Mouse (Mus musculus) thymus, postnatal 36 days (tissue): ENCODE measurements around the gene Gm10912.
"Not testable (repeated sequence)": the region's sequence is repeated elsewhere in the genome, so short reads cannot be mapped to it uniquely, and the experiment has no call there.

Experiments used
- DNase-seq, 2 experiments: peaks; one replicate each; pipeline ENCODE4 v3.0.0; 2022; ENCODE audit warnings: mixed read lengths in 2 of 2

The Gm10912 gene

GRCm38 (mm10) chr2:104069704-104070185, 4.1 kb downstream of the Gm10912 start, which contains the start of gene Cd59b:
TSS of gene Cd59b (plus strand) at chr2:104069849.
- peak; percentile 33 to 49 for DNase-seq

DNA sequence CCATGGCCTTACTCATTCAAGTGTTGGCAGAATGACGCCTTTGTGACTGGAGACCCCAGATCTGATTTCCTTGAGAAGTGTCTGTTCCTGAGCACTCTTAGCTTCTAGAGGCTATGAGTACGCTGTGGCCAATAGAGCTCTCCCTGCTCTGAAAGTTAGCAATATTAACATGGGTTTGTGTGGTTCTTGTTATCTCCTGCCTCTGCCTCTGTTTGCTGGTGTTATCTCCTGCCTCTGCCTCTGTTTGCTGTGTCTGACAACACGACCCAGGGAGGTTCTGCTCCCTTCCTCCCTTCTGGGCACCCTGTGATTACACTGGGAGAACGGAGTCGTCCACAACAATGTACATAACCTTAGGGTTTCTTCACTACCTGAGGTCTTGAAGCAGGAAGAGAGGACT, 12.7 kb downstream of the Gm10912 start:
- not testable (repeated sequence) for DNase-seq

GRCm38 (mm10) chr2:104081436-104082050, 15.9 kb downstream of the Gm10912 start:
- not testable (repeated sequence) for DNase-seq

- DNase-seq: no peak
Observed at GRCm38 (mm10) chr2:104082474-104082873, 16.8 kb downstream of the Gm10912 start.

DNA sequence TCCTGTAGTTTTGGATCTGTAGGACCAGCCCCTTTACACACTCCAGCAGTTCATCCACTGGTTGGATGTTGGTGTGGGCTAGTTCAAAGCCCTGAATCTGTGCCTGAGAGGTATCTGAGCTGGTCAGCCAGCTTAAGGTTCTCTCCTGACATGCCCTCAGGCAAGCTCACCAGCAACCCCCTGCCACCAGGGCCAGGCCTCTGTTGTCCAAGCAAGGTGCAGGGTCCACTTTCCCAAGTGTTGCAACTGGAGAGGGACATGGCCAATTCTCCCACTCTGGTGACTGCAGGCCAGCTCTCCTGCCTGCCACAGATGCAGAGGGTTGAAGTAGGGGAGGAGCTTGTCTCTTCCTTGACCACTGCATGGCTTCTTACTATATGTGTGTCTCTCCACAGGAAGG, 18.4 kb downstream of the Gm10912 start:
- not testable (repeated sequence) for DNase-seq

- not testable (repeated sequence) for DNase-seq
Observed at GRCm38 (mm10) chr2:104087562-104087961, 21.9 kb downstream of the Gm10912 start.

GRCm38 (mm10) chr2:104093305-104093704, 27.7 kb downstream of the Gm10912 start:
- DNase-seq: no peak

- peak; percentile 26 to 34 for DNase-seq
Observed at GRCm38 (mm10) chr2:104095741-104096213, 30.2 kb downstream of the Gm10912 start, which contains the start of gene Cd59a. TSS of gene Cd59a (plus strand) at chr2:104095801.

- DNase-seq: no peak
Observed at GRCm38 (mm10) chr2:104096256-104096655, 30.6 kb downstream of the Gm10912 start.

- not testable (repeated sequence) for DNase-seq
Observed at GRCm38 (mm10) chr2:104096796-104097195, 31.2 kb downstream of the Gm10912 start.

DNA sequence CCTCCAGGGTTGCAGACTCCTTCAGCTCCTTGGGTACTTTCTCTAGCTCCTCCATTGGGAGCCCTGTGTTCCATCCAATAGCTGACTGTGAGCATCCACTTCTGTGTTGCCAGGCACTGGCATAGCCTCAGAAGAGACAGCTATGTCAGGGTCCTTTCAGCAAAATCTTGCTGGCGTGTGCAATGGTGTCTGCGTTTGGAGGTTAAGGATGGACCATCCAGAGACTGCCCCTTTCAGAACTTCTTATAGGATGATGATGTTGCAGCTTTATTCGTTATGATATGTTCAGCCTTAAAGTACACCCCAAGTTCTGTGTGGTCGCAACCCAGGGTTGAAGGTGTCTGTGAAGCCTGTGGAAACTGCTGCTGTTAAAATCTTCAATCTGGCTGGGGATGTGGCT, 31.8 kb downstream of the Gm10912 start:
- DNase-seq: not testable (repeated sequence)

GRCm38 (mm10) chr2:104098529-104099230, 33.1 kb downstream of the Gm10912 start:
- DNase-seq: no peak

DNA sequence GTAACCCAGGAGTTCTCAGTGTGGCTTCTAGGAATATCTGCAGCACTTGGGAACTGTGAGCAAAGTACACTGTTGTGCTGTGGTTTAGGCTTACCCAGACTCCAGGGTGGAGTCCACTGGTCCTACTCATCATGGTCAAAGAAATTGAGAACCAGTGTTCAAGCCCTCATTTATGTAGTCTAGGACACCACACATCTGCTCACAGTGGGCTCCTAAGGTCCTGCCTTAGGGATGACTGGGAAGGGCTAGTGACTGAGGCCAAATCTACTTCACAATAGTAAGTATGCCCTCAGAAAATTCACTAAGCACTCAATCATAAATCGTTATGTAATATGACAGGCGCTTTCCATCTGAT, 33.6 kb downstream of the Gm10912 start:
- DNase-seq: no peak

GRCm38 (mm10) chr2:104099946-104100345, 34.3 kb downstream of the Gm10912 start:
- no peak for DNase-seq

GRCm38 (mm10) chr2:104104800-104105199, 39.2 kb downstream of the Gm10912 start:
- DNase-seq: no peak

- DNase-seq: not testable (repeated sequence)
Observed at GRCm38 (mm10) chr2:104109021-104109420, 43.4 kb downstream of the Gm10912 start.

- DNase-seq: no peak
Observed at GRCm38 (mm10) chr2:104109528-104109927, 43.9 kb downstream of the Gm10912 start.

- DNase-seq: no peak
Observed at GRCm38 (mm10) chr2:104110031-104110430, 44.4 kb downstream of the Gm10912 start.

DNA sequence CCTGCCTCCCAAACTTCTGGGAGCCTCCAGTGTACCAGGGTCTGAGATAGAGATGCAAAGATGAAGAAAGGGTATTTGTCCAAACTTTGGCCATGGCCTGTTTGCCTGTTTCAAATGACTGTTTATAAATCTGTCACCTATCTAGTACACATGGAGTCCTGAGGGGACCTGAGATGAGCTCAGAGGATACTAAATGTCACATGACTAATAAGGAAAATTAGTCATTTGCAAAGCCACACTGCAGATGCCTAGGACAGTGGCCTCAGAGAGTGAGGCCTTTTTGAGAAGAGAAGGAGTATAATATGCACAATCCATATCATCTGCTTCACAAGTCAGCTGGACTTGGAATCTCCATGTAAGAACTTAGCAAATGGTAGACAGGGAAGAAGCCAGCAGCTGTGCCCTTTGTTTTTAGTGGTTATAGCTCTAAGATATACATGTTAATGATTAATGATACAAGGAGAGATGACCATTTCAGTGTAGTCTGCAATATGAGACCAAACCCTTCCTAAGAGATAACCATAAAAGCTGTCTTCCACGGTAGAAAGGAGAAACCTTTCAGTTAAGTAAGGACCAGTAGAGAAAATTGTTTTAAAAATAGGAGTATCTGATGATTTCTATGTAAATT, 45.7 kb downstream of the Gm10912 start:
- not testable (repeated sequence) for DNase-seq

GRCm38 (mm10) chr2:104113563-104113962, 47.9 kb downstream of the Gm10912 start:
- not testable (repeated sequence) for DNase-seq

GRCm38 (mm10) chr2:104114898-104115297, 49.3 kb downstream of the Gm10912 start:
- no peak for DNase-seq
